Mouse (Mus musculus) bone marrow, adult 2 months (tissue): ENCODE measurements around the gene Prr15l.

Experiments
- CTCF ChIP-seq: fragments of 200-500 bp; IDR thresholded peaks from 2 replicates; pipeline ENCODE4 v1.5.1; 2011; ENCODE audit warnings: low read length, control low read depth; ENCODE audit not compliant: control insufficient read depth, insufficient read depth
- POLR2A ChIP-seq: fragments of 200-500 bp; IDR thresholded peaks from 2 replicates; pipeline ENCODE4 v1.6.1; 2011; ENCODE audit warnings: low read depth, mild to moderate bottlenecking, control low read depth, low read length, borderline replicate concordance; ENCODE audit not compliant: control insufficient read depth

- TF ChIP-seq CTCF (no peak), POLR2A (no peak)
Measured at GRCm38 (mm10) chr11:96895886-96896285, 32.0 kb upstream of the Prr15l start.
